Mouse (Mus musculus): Measurements from ENCODE around the gene Tspan2.

DNA sequence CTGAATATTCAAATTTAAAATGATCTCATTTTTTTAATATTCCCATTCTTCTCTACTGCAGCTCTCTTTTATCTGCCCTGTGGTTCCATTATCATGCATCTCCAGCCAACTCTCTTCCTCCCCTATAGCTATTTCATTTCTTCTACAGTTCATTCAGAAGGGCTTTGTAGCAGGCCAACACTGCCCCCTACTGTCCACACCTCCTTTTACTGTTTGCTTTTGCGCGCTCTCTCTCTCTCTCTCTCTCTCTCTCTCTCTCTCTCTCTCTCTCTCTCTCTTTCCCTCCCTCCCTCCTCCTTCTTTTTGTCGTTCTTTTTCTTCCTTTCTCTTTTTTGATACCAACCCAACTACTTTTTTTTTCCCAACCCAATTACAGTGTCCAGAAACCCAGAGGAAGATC lies 69.6 kb downstream of the Tspan2 start:
- TF ChIP-seq POLR2A (IDR thresholded peaks at IDR 0.05; ENCODE audit: borderline replicate concordance, extremely low read depth, low read depth, low read length), result no peak
- peak; percentile 55; the same call in 1 of the 2 replicates for TF ChIP-seq CTCF (IDR thresholded peaks at IDR 0.05; ENCODE audit: insufficient read depth, low read length)
